Mouse (Mus musculus): ENCODE measurements around the gene Stk35. TPM values are rescaled to one million over a fixed set of nuclear protein-coding genes. Genes with fewer than 3 reads are reported as not detected.
"Not testable (repeated sequence)": the region's sequence is repeated elsewhere in the genome, so short reads cannot be mapped to it uniquely, and the experiment has no call there.

The Stk35 gene
- polyA plus RNA-seq, 1 experiment from 2014 or later = 17.7 TPM

DNA sequence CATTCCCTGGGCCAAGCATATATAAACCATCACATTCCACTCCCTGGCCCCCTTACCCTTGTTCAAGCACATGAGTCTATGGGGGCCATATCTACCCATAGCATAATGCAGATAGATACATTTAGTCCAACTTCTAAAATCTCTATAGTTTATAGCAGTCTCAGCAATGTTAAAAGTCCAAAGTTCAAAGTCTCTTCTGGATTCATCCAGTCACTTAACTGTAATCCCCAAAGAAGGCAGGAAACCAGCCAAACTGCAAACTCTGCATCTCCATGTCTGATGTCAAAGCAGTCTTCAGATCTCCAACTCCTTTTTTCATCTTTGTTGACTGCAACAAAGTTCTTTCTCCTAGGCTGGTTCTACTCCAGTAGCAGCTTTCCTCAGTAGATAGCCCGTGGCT is 38.0 kb downstream of the Stk35 start:
- WGBS = 90% methylated on average over 1 of the region's 1 CpGs

DNA sequence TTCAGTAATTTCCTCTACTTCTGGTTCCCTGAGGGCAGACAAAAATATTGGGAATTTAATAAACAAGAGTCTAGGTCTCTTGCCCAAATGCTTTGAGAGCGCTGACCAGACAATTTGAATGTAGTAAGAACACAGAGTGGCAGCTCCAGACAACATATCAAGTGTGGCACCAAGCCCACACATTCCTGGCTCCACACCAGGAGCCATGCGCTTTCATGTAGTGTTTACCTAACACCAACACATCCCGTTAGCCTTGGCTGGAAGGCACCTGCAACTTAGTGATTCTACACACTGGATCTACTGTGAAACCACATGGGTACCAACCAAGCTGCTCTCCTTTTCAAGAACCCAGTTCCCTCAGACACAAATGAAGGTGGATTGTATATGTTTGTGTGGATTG is 45.5 kb downstream of the Stk35 start:
- Histone ChIP-seq H3K4me1 (no peaks in the 10 kb centered on the region), H3K4me2 (no peak overlapping the region), H3K4me3 (replicated peaks) (no peak overlapping the region), H3K9me3 (no peaks in the 10 kb centered on the region), H3K27ac (no peak overlapping the region), H3K27me3 (no peaks in the 10 kb centered on the region), H3K9ac (no peak overlapping the region), H3K36me3 (replicated peaks) (no peaks in the 10 kb centered on the region)
- ATAC-seq (ENCODE audit: low FRiP score) = no peak
- 92% methylated on average over 3 of the region's 3 CpGs for WGBS

More for the DNA sequence above, 38.0 kb downstream of the Stk35 start:
- H3K27me3 ChIP-seq = no peaks in the 10 kb centered on the region
- no peak overlapping the region for H3K27ac ChIP-seq
- no peak overlapping the region for H3K4me2 ChIP-seq
- no peaks in the 10 kb centered on the region for H3K36me3 ChIP-seq (replicated peaks)
- no peak overlapping the region for H3K9ac ChIP-seq
- ATAC-seq (ENCODE audit: low FRiP score) = no peak
- H3K4me3 ChIP-seq (replicated peaks) = no peak overlapping the region
- no peaks in the 10 kb centered on the region for H3K9me3 ChIP-seq
- H3K4me1 ChIP-seq = no peaks in the 10 kb centered on the region

DNA sequence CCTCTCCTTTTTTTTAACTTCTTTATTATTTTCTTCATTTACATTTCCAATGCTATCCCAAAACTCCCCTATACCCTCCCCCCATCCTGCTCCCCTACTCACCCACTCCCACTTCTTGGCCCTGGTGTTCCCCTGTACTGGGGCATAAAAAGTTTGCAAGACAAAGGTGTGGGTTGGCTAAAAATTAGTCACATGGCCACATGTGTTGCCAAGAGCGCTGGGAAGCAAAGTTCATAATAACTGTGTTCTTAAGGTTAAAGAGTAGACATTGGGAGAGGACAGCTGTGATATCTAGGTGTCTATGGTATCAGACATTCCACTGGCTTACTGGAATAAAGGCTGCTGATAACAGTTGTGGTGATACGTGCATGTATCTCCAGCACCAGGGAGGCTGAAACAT is 46.2 kb downstream of the Stk35 start:
- Histone ChIP-seq H3K27ac (no peak overlapping the region), H3K27me3 (no peaks in the 10 kb centered on the region)
- WGBS = 95% methylated on average over 2 of the region's 2 CpGs

DNA sequence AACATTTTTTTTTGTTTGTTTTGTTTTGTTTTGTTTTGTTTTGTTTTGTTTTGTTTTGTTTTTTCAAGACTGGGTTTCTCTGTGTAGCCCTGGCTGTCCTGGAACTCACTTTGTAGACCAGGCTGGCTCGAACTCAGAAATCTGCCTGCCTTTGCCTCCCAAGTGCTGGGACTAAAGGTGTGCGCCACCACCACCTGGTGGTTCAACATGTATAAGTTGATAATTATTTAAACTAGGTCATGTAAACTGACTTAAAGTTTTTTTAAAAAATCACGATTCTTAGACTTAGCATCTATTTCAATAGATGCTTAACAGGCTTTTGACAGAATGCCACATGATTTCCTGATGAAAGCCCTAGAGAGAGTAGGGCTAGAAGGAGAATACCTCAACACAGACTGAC is 48.8 kb downstream of the Stk35 start:
- ATAC-seq (ENCODE audit: low FRiP score); H3K9me3 ChIP-seq; H3K27me3 ChIP-seq; H3K9ac ChIP-seq; H3K36me3 ChIP-seq (replicated peaks); H3K4me1 ChIP-seq; H3K4me2 ChIP-seq; H3K27ac ChIP-seq; H3K4me3 ChIP-seq (replicated peaks): not testable (repeated sequence)
- 89% methylated on average over 3 of the region's 3 CpGs for WGBS

More for the DNA sequence above, 46.2 kb downstream of the Stk35 start:
- no peaks in the 10 kb centered on the region for H3K9me3 ChIP-seq
- no peak for ATAC-seq (ENCODE audit: low FRiP score)
- H3K4me2 ChIP-seq = no peak overlapping the region
- no peak overlapping the region for H3K4me3 ChIP-seq (replicated peaks)
- H3K4me1 ChIP-seq = no peaks in the 10 kb centered on the region
- H3K9ac ChIP-seq = no peak overlapping the region
- no peaks in the 10 kb centered on the region for H3K36me3 ChIP-seq (replicated peaks)

DNA sequence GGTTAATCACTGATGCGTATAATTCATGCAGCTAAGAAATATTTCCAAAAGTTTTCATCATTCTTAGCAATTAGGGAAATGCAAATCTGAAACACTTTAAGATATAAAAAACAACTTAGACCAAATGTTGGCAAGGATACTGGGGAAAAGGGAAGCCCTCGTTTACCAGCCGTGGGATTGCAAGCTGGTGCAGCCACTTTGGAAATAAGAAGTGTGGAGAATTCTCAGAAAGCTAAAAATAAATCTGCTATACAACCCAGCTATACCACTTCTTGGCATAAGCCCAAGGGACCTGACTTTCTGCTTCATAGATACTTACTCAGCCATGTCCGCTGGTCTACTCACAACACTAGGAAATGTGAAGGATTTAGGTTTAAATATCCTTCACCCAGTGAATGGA is 51.2 kb downstream of the Stk35 start:
- no peak for ATAC-seq (ENCODE audit: low FRiP score)
- H3K9me3 ChIP-seq = no peaks in the 10 kb centered on the region
- H3K4me2 ChIP-seq = no peak overlapping the region
- WGBS = 93% methylated on average over 4 of the region's 4 CpGs
- H3K36me3 ChIP-seq (replicated peaks) = no peaks in the 10 kb centered on the region
- no peak overlapping the region for H3K9ac ChIP-seq
- no peaks in the 10 kb centered on the region for H3K27me3 ChIP-seq
- no peak overlapping the region for H3K4me3 ChIP-seq (replicated peaks)
- no peak overlapping the region for H3K27ac ChIP-seq
- H3K4me1 ChIP-seq = no peaks in the 10 kb centered on the region

DNA sequence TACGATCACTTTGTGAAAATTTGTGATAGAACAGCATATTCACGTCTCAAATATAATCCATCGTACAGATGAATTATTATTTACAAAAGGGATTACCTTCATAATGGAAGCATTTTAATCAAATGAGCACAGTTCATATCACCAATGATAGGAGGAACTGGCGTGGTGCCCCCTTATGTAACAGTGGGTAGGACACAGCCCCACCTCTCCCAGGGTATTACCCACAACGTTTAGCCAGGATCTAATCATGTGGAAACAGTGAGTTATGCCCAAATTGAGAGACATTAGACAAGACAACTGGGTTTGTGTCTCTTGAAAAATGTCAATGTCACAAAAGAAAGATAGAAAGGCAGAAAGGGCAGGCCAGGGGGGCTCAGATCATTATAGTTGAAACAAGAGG is 62.9 kb downstream of the Stk35 start:
- no peaks in the 10 kb centered on the region for H3K27me3 ChIP-seq
- 82% methylated on average over 5 of the region's 5 CpGs for WGBS
- H3K9ac ChIP-seq = no peak overlapping the region
- ATAC-seq (ENCODE audit: low FRiP score) = no peak
- no peak overlapping the region for H3K27ac ChIP-seq
- H3K9me3 ChIP-seq = no peaks in the 10 kb centered on the region
- no peak overlapping the region for H3K4me2 ChIP-seq
- H3K4me3 ChIP-seq (replicated peaks) = no peak overlapping the region
- no peaks in the 10 kb centered on the region for H3K36me3 ChIP-seq (replicated peaks)
- no peaks in the 10 kb centered on the region for H3K4me1 ChIP-seq

DNA sequence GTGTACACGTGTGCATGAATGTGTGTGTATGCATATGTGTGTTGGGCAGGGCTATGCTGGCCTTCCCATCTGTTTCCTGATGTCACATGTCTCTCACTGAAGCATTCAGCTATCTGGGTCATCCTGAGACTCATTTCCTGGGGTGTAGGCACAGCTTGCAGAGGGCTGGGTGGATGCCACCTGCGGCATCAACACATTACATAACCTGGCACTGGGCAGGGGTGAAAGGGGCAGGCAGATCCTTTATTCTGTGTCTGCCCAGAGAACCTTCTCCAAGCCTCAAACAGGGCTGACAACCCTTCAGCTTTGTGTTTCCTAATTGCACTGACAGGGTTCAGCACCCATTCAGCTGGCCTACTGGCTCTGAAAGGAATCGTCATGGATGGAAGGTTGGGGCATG is 64.6 kb downstream of the Stk35 start:
- Histone ChIP-seq H3K4me1 (no peaks in the 10 kb centered on the region), H3K36me3 (replicated peaks) (no peaks in the 10 kb centered on the region), H3K27ac (no peak overlapping the region), H3K9ac (no peak overlapping the region), H3K4me2 (no peak overlapping the region), H3K27me3 (no peaks in the 10 kb centered on the region), H3K4me3 (replicated peaks) (no peak overlapping the region), H3K9me3 (no peaks in the 10 kb centered on the region)
- 72% methylated on average over 3 of the region's 3 CpGs for whole genome bisulfite sequencing
- no peak for ATAC-seq (ENCODE audit: low FRiP score)

DNA sequence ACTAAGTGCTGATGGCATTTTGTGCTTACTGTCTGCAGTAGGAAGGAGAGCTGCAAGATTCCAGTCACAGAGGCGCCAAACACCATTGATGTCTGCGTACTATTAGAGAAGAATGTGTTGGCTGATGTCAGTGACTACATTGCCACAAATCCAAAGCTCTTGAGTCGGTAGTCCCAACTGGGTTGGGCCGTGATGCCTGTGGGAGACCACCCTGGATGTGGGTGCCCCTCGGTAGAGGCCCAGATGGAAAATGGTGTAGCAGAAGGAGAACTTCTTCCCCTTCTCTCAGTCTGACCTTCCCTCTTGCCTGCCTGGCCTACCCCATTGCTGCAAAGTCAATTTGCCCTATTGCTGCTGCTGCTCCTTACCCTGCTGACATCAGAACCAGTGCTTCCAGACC is 68.8 kb downstream of the Stk35 start:
- H3K4me2 ChIP-seq = no peak overlapping the region
- H3K4me3 ChIP-seq (replicated peaks) = no peak overlapping the region
- H3K27ac ChIP-seq = no peak overlapping the region
- peaks cover 2% of the 10 kb centered on the region; the same call in 1 of the 2 replicates for H3K4me1 ChIP-seq
- no peaks in the 10 kb centered on the region for H3K27me3 ChIP-seq
- WGBS = 95% methylated on average over 5 of the region's 5 CpGs
- ATAC-seq (ENCODE audit: low FRiP score) = no peak
- no peak overlapping the region for H3K9ac ChIP-seq
- H3K36me3 ChIP-seq (replicated peaks) = no peaks in the 10 kb centered on the region
- H3K9me3 ChIP-seq = no peaks in the 10 kb centered on the region

DNA sequence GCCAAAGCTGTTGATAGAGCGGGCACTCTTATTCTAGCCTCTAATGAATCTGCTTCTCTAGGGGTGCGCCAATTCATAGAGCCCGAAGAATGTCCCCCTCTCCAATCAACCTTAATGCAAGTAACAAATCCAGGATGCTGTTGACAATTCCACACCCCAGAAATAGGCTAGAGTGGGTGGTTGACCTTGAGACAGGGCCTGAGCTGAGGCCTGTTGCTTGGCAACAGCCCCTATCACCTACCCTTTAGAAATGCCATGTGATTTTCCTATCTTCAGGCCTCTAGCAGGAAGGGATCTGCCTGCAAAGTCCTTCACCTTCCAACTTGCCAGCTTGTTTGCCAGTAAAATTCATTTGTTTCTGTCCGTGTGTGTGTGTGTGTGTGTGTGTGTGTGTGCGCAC is 70.9 kb downstream of the Stk35 start:
- Histone ChIP-seq H3K27ac (no peak overlapping the region), H3K9me3 (no peaks in the 10 kb centered on the region), H3K4me2 (no peak overlapping the region), H3K4me1 (peaks cover 4% of the 10 kb centered on the region; the same call in 1 of the 2 replicates), H3K9ac (no peak overlapping the region), H3K4me3 (replicated peaks) (no peak overlapping the region), H3K27me3 (no peaks in the 10 kb centered on the region), H3K36me3 (replicated peaks) (no peaks in the 10 kb centered on the region)
- ATAC-seq (ENCODE audit: low FRiP score) = no peak
- WGBS = 96% methylated on average over 5 of the region's 5 CpGs

DNA sequence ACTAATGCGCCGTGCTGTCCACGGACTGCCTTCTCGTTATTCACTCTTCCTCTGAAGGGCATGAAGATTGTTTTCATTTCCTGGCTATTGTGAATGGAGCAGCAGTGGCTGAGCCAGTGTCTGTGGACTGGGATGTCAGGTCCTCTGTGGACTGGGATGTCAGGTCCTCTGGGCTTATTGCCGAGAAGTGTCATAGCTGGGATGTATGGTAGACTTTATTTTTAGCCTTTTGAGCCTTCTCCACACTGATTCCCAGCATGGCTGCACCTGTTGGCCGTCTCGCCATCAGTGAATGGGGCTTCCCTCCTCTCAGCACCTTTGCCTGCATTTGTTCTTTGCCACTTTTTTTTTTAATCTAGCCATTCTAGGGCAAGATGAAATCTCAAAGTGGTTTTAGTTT is 71.8 kb downstream of the Stk35 start:
- Histone ChIP-seq H3K4me2 (no peak overlapping the region), H3K27me3 (no peaks in the 10 kb centered on the region), H3K4me1 (peaks cover 4% of the 10 kb centered on the region; the same call in 1 of the 2 replicates), H3K36me3 (replicated peaks) (no peaks in the 10 kb centered on the region), H3K9me3 (no peaks in the 10 kb centered on the region), H3K9ac (no peak overlapping the region), H3K4me3 (replicated peaks) (no peak overlapping the region), H3K27ac (no peak overlapping the region)
- 81% methylated on average over 7 of the region's 7 CpGs for WGBS
- ATAC-seq (ENCODE audit: low FRiP score) = no peak

DNA sequence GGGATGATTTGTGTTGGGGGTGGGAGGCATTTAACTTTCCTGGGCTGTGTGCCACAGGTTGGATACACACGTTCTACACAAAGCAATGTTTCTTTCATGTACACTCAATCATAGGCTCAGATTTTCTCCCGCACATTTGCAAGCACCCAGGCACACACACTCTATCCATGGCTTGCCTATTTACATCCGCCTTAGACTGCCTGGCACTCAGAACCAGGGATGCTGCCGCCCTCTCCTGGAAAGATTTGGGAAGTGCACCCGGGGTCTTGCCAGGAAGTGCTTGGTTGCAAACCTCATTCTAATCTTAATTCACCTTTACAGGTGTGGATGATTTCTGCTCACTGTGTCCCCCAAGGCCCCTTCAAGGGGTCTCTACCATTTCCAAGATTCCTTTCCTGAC is 73.2 kb downstream of the Stk35 start:
- no peak overlapping the region for H3K27ac ChIP-seq
- 0 out of 2 replicates have a peak overlapping the region, but pooled peaks have one; percentile 17 for H3K4me2 ChIP-seq
- no peaks in the 10 kb centered on the region for H3K36me3 ChIP-seq (replicated peaks)
- 7% methylated on average over 5 of the region's 5 CpGs for WGBS
- H3K4me1 ChIP-seq = peaks cover 4% of the 10 kb centered on the region; the same call in 1 of the 2 replicates
- peak; percentile 77 for ATAC-seq (ENCODE audit: low FRiP score)
- H3K27me3 ChIP-seq = no peaks in the 10 kb centered on the region
- H3K9me3 ChIP-seq = no peaks in the 10 kb centered on the region
- no peak overlapping the region for H3K4me3 ChIP-seq (replicated peaks)
- H3K9ac ChIP-seq = no peak overlapping the region

DNA sequence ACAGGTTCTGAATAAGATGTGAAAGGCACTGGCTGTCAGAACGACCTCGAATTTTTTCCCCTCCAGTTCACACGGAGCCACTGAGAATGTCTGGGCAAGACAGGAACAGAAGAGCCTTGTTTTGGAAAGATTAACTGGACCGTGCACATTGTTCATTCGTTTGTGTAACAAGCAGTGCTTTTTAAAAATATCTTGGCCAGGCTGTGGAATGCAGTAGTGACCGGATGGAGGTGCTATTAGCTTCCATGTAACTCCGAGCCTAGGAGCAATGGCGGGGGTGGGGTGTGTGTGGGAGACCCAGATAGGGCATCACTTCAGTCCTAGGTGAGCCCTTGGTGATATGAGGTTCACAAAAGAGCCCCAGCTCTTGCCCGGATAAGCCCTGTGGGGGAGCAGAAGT is 73.8 kb downstream of the Stk35 start:
- Histone ChIP-seq H3K27ac (no peak overlapping the region), H3K9me3 (no peaks in the 10 kb centered on the region), H3K4me3 (replicated peaks) (no peak overlapping the region), H3K27me3 (no peaks in the 10 kb centered on the region), H3K4me1 (peaks cover 4% of the 10 kb centered on the region; the same call in 1 of the 2 replicates), H3K9ac (no peak overlapping the region), H3K36me3 (replicated peaks) (no peaks in the 10 kb centered on the region), H3K4me2 (0 out of 2 replicates have a peak overlapping the region, but pooled peaks have one; percentile 17)
- 41% methylated on average over 9 of the region's 9 CpGs for WGBS
- ATAC-seq (ENCODE audit: low FRiP score) = peak; percentile 51; the same call in 1 of the 2 replicates

DNA sequence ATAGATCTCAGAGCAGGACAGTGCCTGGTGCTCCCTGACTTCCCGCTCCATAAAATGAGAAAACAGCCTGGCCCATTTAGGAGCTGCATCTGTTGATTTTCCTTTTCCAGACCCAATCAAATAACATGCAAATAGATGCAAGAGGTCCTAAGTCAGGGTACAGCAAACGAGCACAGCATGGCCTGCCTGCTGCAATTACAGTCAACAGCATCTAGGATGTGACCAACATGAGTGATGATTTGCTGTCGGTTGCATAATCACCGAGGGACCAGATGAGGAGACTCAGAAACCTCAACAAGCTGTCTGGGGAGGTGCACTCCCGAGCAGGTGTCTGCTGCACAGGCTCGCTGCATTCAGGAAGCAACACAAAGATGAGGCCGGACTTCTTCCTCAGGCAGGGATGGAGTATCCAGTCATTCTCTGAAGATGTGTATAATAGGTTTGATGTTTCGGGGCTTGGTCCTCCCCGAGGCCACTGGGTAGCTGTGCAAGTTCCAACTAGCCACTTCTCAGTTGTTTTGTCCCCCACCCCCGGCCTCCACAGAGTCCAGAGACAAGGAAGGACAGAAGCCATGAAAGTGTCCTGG is 74.3 kb downstream of the Stk35 start:
- H3K9me3 ChIP-seq = no peaks in the 10 kb centered on the region
- no peak overlapping the region for H3K9ac ChIP-seq
- no peak overlapping the region for H3K4me2 ChIP-seq
- no peaks in the 10 kb centered on the region for H3K27me3 ChIP-seq
- no peaks in the 10 kb centered on the region for H3K36me3 ChIP-seq (replicated peaks)
- WGBS = 70% methylated on average over 10 of the region's 10 CpGs
- no peak for ATAC-seq (ENCODE audit: low FRiP score)
- H3K4me3 ChIP-seq (replicated peaks) = no peak overlapping the region
- H3K4me1 ChIP-seq = peaks cover 4% of the 10 kb centered on the region; the same call in 1 of the 2 replicates
- no peak overlapping the region for H3K27ac ChIP-seq

Measured in forebrain, embryonic 12.5 days (tissue).